Mouse (Mus musculus) intestine, embryonic 14.5 days (tissue): ENCODE measurements around the gene Mypop. TPM values are rescaled to one million over a fixed set of nuclear protein-coding genes. Genes with fewer than 3 reads are reported as not detected.
A peak's percentile ranks its signal among the peaks of the same experiment; 100 is the strongest.

Source experiments
- ATAC-seq: fragments of 200-750 bp; cut with Nextera tagmentation; replicated peaks from 2 replicates; pipeline ENCODE4 v1.8.0; 2017; ENCODE audit warnings: low read depth, moderate number of reproducible peaks, moderate TSS enrichment, moderate library complexity; ENCODE audit not compliant: low FRiP score, low TSS enrichment
- DNase-seq: peaks from one replicate; pipeline ENCODE4 v3.0.0-alpha.2; 2018; ENCODE audit warnings: low spot score
- H3K27ac ChIP-seq: fragments of 300-500 bp; sonication (generic); 2 replicates; pipeline ENCODE4 v1.5.1; 2014; ENCODE audit warnings: low read depth, mild to moderate bottlenecking, control low read depth
- H3K27me3 ChIP-seq: fragments of 300-500 bp; sonication (generic); replicated peaks from 2 replicates; pipeline ENCODE4 v1.6.1; 2014; ENCODE audit warnings: low read length, control low read depth; ENCODE audit not compliant: control insufficient read depth, insufficient read depth
- H3K36me3 ChIP-seq: fragments of 300-500 bp; sonication (generic); 2 replicates; pipeline ENCODE4 v1.6.1; 2014; ENCODE audit warnings: low read length, control low read depth; ENCODE audit not compliant: control insufficient read depth, insufficient read depth
- H3K4me1 ChIP-seq: fragments of 300-500 bp; sonication (generic); replicated peaks from 2 replicates; pipeline ENCODE4 v1.6.1; 2014; ENCODE audit warnings: low read length, control low read depth, mixed read lengths; ENCODE audit not compliant: control insufficient read depth, insufficient read depth
- H3K4me2 ChIP-seq: fragments of 300-500 bp; sonication (generic); 2 replicates; pipeline ENCODE4 v1.6.1; 2014; ENCODE audit warnings: low read length
- H3K4me3 ChIP-seq: fragments of 300-500 bp; sonication (generic); 2 replicates; pipeline ENCODE4 v1.5.1; 2014; ENCODE audit warnings: low read depth, low read length, control low read depth, mixed read lengths
- H3K9ac ChIP-seq: fragments of 300-500 bp; sonication (generic); 2 replicates; pipeline ENCODE4 v1.6.1; 2014; ENCODE audit warnings: mild to moderate bottlenecking, low read length
- H3K9me3 ChIP-seq: fragments of 300-500 bp; sonication (generic); 2 replicates; pipeline ENCODE4 v1.6.1; 2016; ENCODE audit warnings: low read length, control low read depth; ENCODE audit not compliant: control insufficient read depth
- WGBS: fragments of 180-500 bp; shearing (Covaris S2); extraction: QIAGEN DNeasy Blood & Tissue Kit; methylation state at CpG from one replicate; pipeline ENCODE4 v1.1.7; 2014; 5-methylcytosine and 5-hydroxymethylcytosine counted together
- polyA plus RNA-seq: library from polyadenylated mRNA; unstranded; fragments of >200 nt; fragmentation: Nextera tagmentation; extraction: Ambion mirVana; gene quantifications from 2 replicates; pipeline ENCODE4 v1.2.1, GENCODE M21; 2014

Mypop gene
- polyA plus RNA-seq, 1 experiment from 2014 or later: 3.2 TPM

GRCm38 (mm10) chr7:19021048-19021447 is 30.0 kb downstream of the Mypop start:
- Histone ChIP-seq H3K4me2 (peak overlapping the region; percentile 30), H3K27me3 (peaks cover 34% of the 10 kb centered on the region), H3K4me1 (peaks cover 10% of the 10 kb centered on the region; the same call in 1 of the 2 replicates), H3K9ac (no peak overlapping the region), H3K4me3 (0 out of 2 replicates have a peak overlapping the region, but pooled peaks have one; percentile 6), H3K36me3 (no peaks in the 10 kb centered on the region), H3K27ac (no peak overlapping the region), H3K9me3 (no peaks in the 10 kb centered on the region)
- DNase-seq (no peak), ATAC-seq (no peak)
- 17% methylated on average over 8 of the region's 8 CpGs for WGBS

GRCm38 (mm10) chr7:19022189-19022958 is 31.3 kb downstream of the Mypop start:
- Histone ChIP-seq H3K36me3 (no peaks in the 10 kb centered on the region), H3K9ac (no peak overlapping the region), H3K27me3 (peaks cover 34% of the 10 kb centered on the region), H3K4me2 (peak overlapping the region; percentile 30), H3K9me3 (no peaks in the 10 kb centered on the region), H3K4me1 (peaks cover 11% of the 10 kb centered on the region; the same call in 1 of the 2 replicates), H3K27ac (no peak overlapping the region), H3K4me3 (peak overlapping the region; percentile 91)
- no peak for DNase-seq
- 48% methylated on average over 18 of the region's 18 CpGs for WGBS
- ATAC-seq: no peak

GRCm38 (mm10) chr7:19023357-19023814 is 32.3 kb downstream of the Mypop start, which contains the start of gene Foxa3:
Gene Foxa3, minus strand, starts transcription at chr7:19023538.
- peak; percentile 63 for ATAC-seq
- WGBS: 2% methylated on average over 30 of the region's 30 CpGs

GRCm38 (mm10) chr7:19024096-19024506 is 33.1 kb downstream of the Mypop start, which contains the start of gene Sympk:
Gene Sympk, plus strand, starts transcription at chr7:19024377.
- Histone ChIP-seq H3K36me3 (peaks cover 9% of the 10 kb centered on the region), H3K4me3 (peak within 1 kb of the TSS; percentile 91), H3K4me1 (peaks cover 11% of the 10 kb centered on the region; the same call in 1 of the 2 replicates), H3K27me3 (peaks cover 34% of the 10 kb centered on the region), H3K9me3 (no peaks in the 10 kb centered on the region), H3K9ac (peak within 1 kb of the TSS; percentile 89), H3K27ac (0 out of 2 replicates have a peak within 1 kb of the TSS, but pooled peaks have one; percentile 9), H3K4me2 (peak within 1 kb of the TSS; percentile 67)
- under 1% methylated on average over 50 of the region's 50 CpGs for WGBS
- peak; percentile 91 for ATAC-seq
- peak; percentile 89 for DNase-seq

More at GRCm38 (mm10) chr7:19023357-19023814, 32.3 kb downstream of the Mypop start, which contains the start of gene Foxa3:
- Histone ChIP-seq H3K4me2 (peak within 1 kb of the TSS; percentile 67), H3K27me3 (peaks cover 34% of the 10 kb centered on the region), H3K27ac (0 out of 2 replicates have a peak within 1 kb of the TSS, but pooled peaks have one; percentile 9), H3K9ac (peak within 1 kb of the TSS; percentile 89), H3K36me3 (peaks cover 2% of the 10 kb centered on the region; the same call in 1 of the 2 replicates), H3K4me3 (peak within 1 kb of the TSS; percentile 91), H3K9me3 (no peaks in the 10 kb centered on the region), H3K4me1 (peaks cover 11% of the 10 kb centered on the region; the same call in 1 of the 2 replicates)
- DNase-seq: peak; percentile 74

GRCm38 (mm10) chr7:19024581-19025255 is 33.7 kb downstream of the Mypop start:
- Histone ChIP-seq H3K4me2 (peak overlapping the region; percentile 67), H3K4me3 (peak overlapping the region; percentile 91), H3K27me3 (peaks cover 34% of the 10 kb centered on the region), H3K27ac (0 out of 2 replicates have a peak overlapping the region, but pooled peaks have one; percentile 9), H3K36me3 (peaks cover 15% of the 10 kb centered on the region), H3K9ac (peak overlapping the region; percentile 89), H3K9me3 (no peaks in the 10 kb centered on the region), H3K4me1 (peaks cover 11% of the 10 kb centered on the region; the same call in 1 of the 2 replicates)
- DNase-seq: peak; percentile 71
- ATAC-seq: peak; percentile 59
- 2% methylated on average over 34 of the region's 36 CpGs for WGBS

GRCm38 (mm10) chr7:19028067-19028466 is 37.0 kb downstream of the Mypop start:
- Histone ChIP-seq H3K4me2 (no peak overlapping the region), H3K4me3 (no peak overlapping the region), H3K36me3 (peaks cover 46% of the 10 kb centered on the region), H3K9ac (no peak overlapping the region), H3K4me1 (peaks cover 11% of the 10 kb centered on the region; the same call in 1 of the 2 replicates), H3K27me3 (peaks cover 6% of the 10 kb centered on the region), H3K9me3 (no peaks in the 10 kb centered on the region), H3K27ac (no peak overlapping the region)
- no peak for DNase-seq
- ATAC-seq: no peak

GRCm38 (mm10) chr7:19029084-19029653 is 38.1 kb downstream of the Mypop start:
- WGBS: 53% methylated on average over 6 of the region's 6 CpGs
- Histone ChIP-seq H3K27me3 (no peaks in the 10 kb centered on the region), H3K27ac (no peak overlapping the region), H3K36me3 (peaks cover 57% of the 10 kb centered on the region), H3K4me2 (no peak overlapping the region), H3K9ac (no peak overlapping the region), H3K9me3 (no peaks in the 10 kb centered on the region), H3K4me1 (peaks cover 11% of the 10 kb centered on the region; the same call in 1 of the 2 replicates), H3K4me3 (no peak overlapping the region)
- DNase-seq (peak; percentile 80), ATAC-seq (peak; percentile 50)

- no peak overlapping the region for H3K4me2 ChIP-seq
- no peaks in the 10 kb centered on the region for H3K9me3 ChIP-seq
- no peak overlapping the region for H3K9ac ChIP-seq
- H3K4me3 ChIP-seq: no peak overlapping the region
- H3K4me1 ChIP-seq: no peaks in the 10 kb centered on the region
- H3K27me3 ChIP-seq: no peaks in the 10 kb centered on the region
- no peak for DNase-seq
- ATAC-seq: no peak
- H3K36me3 ChIP-seq: peaks cover 81% of the 10 kb centered on the region
- no peak overlapping the region for H3K27ac ChIP-seq
- 87% methylated on average over 4 of the region's 4 CpGs for WGBS
Observed at GRCm38 (mm10) chr7:19031641-19032040, 40.6 kb downstream of the Mypop start.
